Mouse (Mus musculus) cerebellum, adult 11-12 months (tissue): Measurements from ENCODE around the gene Cnfn.
A peak's percentile ranks its signal among the peaks of the same experiment; 100 is the strongest.
"Not testable (repeated sequence)": the region's sequence is repeated elsewhere in the genome, so short reads cannot be mapped to it uniquely, and the experiment has no call there.

Source experiments
- DNase-seq: peaks from one replicate; pipeline ENCODE4 v3.0.0; 2022

Gene Cnfn

DNA sequence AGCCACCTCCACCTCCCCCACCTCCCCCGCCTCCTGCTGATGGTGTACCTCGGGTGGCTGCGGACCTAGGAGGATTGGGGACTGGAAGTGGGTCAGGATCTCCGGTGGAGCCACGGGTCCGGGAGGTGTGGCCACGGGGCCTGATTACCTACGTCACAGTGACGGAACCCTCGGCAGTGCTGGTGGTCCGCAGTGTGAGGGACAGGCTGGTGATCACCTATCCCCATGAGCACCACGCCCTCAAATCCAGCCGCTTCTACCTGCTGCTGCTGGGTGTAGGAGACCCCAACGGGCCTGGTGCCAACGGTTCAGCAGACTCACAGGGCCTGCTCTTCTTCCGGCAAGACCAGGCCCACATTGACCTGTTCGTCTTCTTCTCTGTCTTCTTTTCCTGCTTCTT is 5.9 kb downstream of the Cnfn start:
- peak; percentile 59 for DNase-seq

GRCm38 (mm10) chr7:25363151-25363550 is 6.4 kb downstream of the Cnfn start:
- DNase-seq: peak; percentile 85

- no peak for DNase-seq
Measured at GRCm38 (mm10) chr7:25358721-25359206, 10.8 kb downstream of the Cnfn start.

DNA sequence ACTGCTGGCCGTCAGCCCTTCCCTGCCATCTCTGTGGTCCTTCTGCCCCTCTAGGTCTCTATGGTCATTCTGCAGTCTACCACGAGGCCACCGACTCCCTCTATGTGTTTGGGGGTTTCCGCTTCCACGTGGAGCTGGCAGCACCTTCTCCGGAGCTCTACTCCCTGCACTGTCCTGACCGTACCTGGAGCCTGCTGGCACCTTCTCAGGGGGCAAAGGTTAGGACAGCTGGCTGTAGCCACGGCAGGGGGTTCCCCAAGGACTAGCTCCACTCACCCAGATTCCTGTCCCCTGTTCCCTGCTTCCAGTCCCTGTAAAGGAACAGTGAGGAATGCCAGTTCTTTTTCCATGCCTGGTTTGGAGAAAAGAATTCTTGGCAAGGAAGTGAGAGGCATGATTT is 20.7 kb downstream of the Cnfn start:
- DNase-seq: no peak

GRCm38 (mm10) chr7:25341000-25341784 is 28.3 kb downstream of the Cnfn start:
- DNase-seq: no peak

GRCm38 (mm10) chr7:25339329-25339728 is 30.2 kb downstream of the Cnfn start:
- no peak for DNase-seq

- no peak for DNase-seq
Measured at GRCm38 (mm10) chr7:25334472-25334871, 35.1 kb downstream of the Cnfn start.

GRCm38 (mm10) chr7:25333596-25334307 is 35.8 kb downstream of the Cnfn start:
- DNase-seq: peak; percentile 74

- no peak for DNase-seq
Measured at GRCm38 (mm10) chr7:25326233-25326632, 43.3 kb downstream of the Cnfn start.

- not testable (repeated sequence) for DNase-seq
Measured at GRCm38 (mm10) chr7:25325431-25325830, 44.1 kb downstream of the Cnfn start.

GRCm38 (mm10) chr7:25323219-25323618 is 46.3 kb downstream of the Cnfn start:
- no peak for DNase-seq

- DNase-seq: no peak
Measured at GRCm38 (mm10) chr7:25322058-25322484, 47.5 kb downstream of the Cnfn start.
